Mouse (Mus musculus) hindbrain, embryonic 15.5 days (tissue): ENCODE measurements at regions not wholly inside any gene's neighbourhood (a gene's known extent, or its start where the extent isn't known, plus 50 kb on each side); places are given as distances from the start of the nearest gene placed in this dataset.

Source experiments
- ATAC-seq: fragments of 200-750 bp; cut with Nextera tagmentation; 2 replicates; pipeline ENCODE4 v1.8.0; 2017; ENCODE audit warnings: low read depth, moderate number of reproducible peaks, moderate TSS enrichment; ENCODE audit not compliant: low FRiP score
- H3K27ac ChIP-seq: fragments of 300-500 bp; sonication (generic); replicated peaks from 2 replicates; pipeline ENCODE4 v1.5.1; 2015; ENCODE audit warnings: mild to moderate bottlenecking, inconsistent platforms
- H3K27me3 ChIP-seq: fragments of 300-500 bp; sonication (generic); 2 replicates; pipeline ENCODE4 v1.6.1; 2015; ENCODE audit warnings: control low read depth, inconsistent platforms
- H3K36me3 ChIP-seq: fragments of 300-500 bp; sonication (generic); 2 replicates; pipeline ENCODE4 v1.6.1; 2015; ENCODE audit warnings: control low read depth, inconsistent platforms
- H3K4me1 ChIP-seq: fragments of 300-500 bp; sonication (generic); replicated peaks from 2 replicates; pipeline ENCODE4 v1.6.1; 2015; ENCODE audit warnings: control low read depth, inconsistent platforms
- H3K4me2 ChIP-seq: fragments of 300-500 bp; sonication (generic); 2 replicates; pipeline ENCODE4 v1.6.1; 2015; ENCODE audit warnings: moderate library complexity, mild to moderate bottlenecking, inconsistent platforms
- H3K4me3 ChIP-seq: fragments of 300-500 bp; sonication (generic); 2 replicates; pipeline ENCODE4 v1.5.1; 2015; ENCODE audit warnings: mild to moderate bottlenecking, inconsistent platforms
- H3K9ac ChIP-seq: fragments of 300-500 bp; sonication (generic); 2 replicates; pipeline ENCODE4 v1.6.1; 2015; ENCODE audit warnings: inconsistent platforms
- H3K9me3 ChIP-seq: fragments of 300-500 bp; sonication (generic); 2 replicates; pipeline ENCODE4 v1.6.1; 2016; ENCODE audit warnings: control low read depth, inconsistent platforms
- WGBS: fragments of 180-500 bp; shearing (Covaris S2); methylation state at CpG from one replicate; pipeline ENCODE4 v1.1.7; 2015; 5-methylcytosine and 5-hydroxymethylcytosine counted together

DNA sequence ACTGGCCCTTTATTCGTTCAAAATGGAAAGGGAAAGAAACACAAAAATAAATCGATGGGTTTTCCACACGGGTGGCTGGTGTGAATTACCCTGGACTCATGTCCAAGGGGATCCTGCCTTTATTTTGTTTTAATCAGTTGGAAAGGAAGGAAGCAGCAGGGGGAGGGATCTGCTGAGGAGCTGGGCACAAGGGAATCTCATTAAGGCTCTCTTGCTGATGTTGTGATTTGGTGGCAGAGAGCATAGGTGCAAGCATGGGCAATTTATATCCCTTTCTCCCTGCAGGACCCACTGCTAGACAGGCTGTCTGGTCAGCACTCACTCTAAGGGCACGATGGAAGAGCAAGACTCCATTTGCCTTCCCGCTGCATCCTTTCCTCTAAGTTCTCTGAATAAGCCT, 469.2 kb downstream of the Epha7 start:
- Histone ChIP-seq H3K27ac (0 out of 2 replicates have a peak overlapping the region, but pooled peaks have one; percentile 15), H3K27me3 (no peaks in the 10 kb centered on the region), H3K4me2 (no peak overlapping the region), H3K4me3 (no peak overlapping the region), H3K9me3 (no peaks in the 10 kb centered on the region), H3K36me3 (no peaks in the 10 kb centered on the region), H3K4me1 (no peaks in the 10 kb centered on the region), H3K9ac (no peak overlapping the region)
- WGBS, result 23% methylated on average over 5 of the region's 5 CpGs
- ATAC-seq, result no peak

DNA sequence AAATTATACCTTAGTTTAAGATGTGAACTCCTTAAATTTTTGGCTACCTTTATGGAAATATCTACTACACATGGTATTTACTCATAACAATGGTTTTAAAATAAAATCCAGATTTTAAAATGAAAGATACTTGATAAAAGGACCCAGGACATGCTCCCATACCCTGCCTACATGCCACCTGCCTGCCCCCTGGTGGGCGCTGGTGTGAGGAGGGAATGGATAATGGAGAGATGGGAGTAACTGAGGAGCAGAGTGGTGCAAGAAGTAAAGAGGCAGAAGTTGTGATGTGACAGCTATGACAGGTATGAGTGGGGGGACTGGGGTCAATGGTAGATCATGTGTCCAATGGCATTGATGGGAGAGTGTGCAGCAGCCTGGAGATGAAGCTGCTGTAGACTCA, 488.4 kb downstream of the Epha7 start:
- H3K36me3 ChIP-seq, result no peaks in the 10 kb centered on the region
- ATAC-seq, result no peak
- no peak overlapping the region for H3K4me2 ChIP-seq
- no peaks in the 10 kb centered on the region for H3K27me3 ChIP-seq
- H3K4me3 ChIP-seq, result no peak overlapping the region
- no peak overlapping the region for H3K9ac ChIP-seq
- no peak overlapping the region for H3K27ac ChIP-seq
- 58% methylated on average over 1 of the region's 1 CpGs for WGBS
- no peaks in the 10 kb centered on the region for H3K9me3 ChIP-seq
- no peaks in the 10 kb centered on the region for H3K4me1 ChIP-seq

DNA sequence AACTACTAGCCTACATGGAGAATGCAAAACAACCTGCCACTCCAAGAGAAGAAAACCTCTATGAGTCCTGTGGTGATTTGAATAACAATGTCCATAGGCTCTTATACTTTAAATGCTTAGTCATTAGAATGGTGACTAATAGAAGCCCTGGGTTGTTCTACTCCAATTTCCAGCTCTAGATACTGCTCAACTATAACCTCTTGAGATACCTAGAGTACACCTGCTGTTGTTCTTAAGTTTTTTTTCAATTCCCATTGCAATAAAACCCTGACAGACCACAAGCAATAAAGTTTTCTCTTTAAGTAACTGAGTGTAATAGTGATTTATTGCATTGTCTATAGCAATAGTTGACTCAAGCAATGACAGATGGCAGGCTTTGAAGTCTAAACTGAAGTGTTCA, 491.0 kb downstream of the Epha7 start:
- H3K27me3 ChIP-seq, result no peaks in the 10 kb centered on the region
- no peak overlapping the region for H3K4me2 ChIP-seq
- no peaks in the 10 kb centered on the region for H3K36me3 ChIP-seq
- H3K27ac ChIP-seq, result no peak overlapping the region
- H3K4me1 ChIP-seq, result no peaks in the 10 kb centered on the region
- H3K4me3 ChIP-seq, result no peak overlapping the region
- H3K9ac ChIP-seq, result no peak overlapping the region
- H3K9me3 ChIP-seq, result no peaks in the 10 kb centered on the region
- ATAC-seq, result no peak

DNA sequence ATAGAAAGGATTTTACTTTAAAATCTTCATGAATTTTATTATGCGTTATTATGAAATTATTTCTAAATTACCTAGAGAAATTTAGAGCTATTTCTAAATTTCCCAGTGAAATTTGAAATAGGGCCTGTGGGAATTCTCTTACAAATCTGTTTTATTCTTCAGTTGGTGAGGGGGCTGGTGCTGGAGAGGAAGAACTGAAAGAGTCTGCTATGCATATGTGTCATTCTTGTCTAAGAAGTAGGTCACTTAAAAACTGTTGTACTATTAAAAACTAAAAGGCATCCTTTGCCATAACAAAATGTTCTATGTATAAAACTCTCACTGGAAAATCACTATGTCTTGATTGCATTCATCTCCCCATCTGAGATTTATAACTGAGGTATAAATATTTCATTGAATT, 494.3 kb downstream of the Epha7 start:
- H3K27me3 ChIP-seq, result no peaks in the 10 kb centered on the region
- 93% methylated on average over 1 of the region's 1 CpGs for WGBS
- no peak overlapping the region for H3K27ac ChIP-seq
- H3K4me2 ChIP-seq, result no peak overlapping the region
- H3K4me1 ChIP-seq, result no peaks in the 10 kb centered on the region
- no peaks in the 10 kb centered on the region for H3K36me3 ChIP-seq
- no peak overlapping the region for H3K9ac ChIP-seq
- ATAC-seq, result no peak
- H3K4me3 ChIP-seq, result no peak overlapping the region
- H3K9me3 ChIP-seq, result no peaks in the 10 kb centered on the region

DNA sequence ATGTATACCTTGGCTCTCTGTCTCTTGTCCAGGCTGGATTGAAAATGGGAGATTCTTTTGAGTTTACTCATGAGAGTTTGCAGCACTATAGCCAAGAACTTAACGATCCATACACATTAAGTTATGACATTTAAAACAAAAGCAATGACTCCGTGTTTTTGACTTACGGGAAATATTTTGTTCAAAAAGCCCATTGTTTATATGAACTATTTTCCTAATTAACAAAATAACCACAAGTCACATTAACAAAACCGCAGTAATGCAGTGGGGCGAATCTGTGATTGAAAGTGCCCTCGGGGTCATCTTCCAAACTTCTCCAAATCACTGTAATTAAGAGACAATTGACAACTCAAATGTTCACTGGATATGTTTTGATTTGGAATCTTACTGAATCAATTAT, 511.0 kb downstream of the Epha7 start:
- H3K4me3 ChIP-seq, result no peak overlapping the region
- H3K4me2 ChIP-seq, result no peak overlapping the region
- H3K9me3 ChIP-seq, result no peaks in the 10 kb centered on the region
- no peaks in the 10 kb centered on the region for H3K36me3 ChIP-seq
- no peaks in the 10 kb centered on the region for H3K27me3 ChIP-seq
- no peak overlapping the region for H3K27ac ChIP-seq
- no peaks in the 10 kb centered on the region for H3K4me1 ChIP-seq
- 82% methylated on average over 6 of the region's 6 CpGs for WGBS
- ATAC-seq, result no peak
- no peak overlapping the region for H3K9ac ChIP-seq

DNA sequence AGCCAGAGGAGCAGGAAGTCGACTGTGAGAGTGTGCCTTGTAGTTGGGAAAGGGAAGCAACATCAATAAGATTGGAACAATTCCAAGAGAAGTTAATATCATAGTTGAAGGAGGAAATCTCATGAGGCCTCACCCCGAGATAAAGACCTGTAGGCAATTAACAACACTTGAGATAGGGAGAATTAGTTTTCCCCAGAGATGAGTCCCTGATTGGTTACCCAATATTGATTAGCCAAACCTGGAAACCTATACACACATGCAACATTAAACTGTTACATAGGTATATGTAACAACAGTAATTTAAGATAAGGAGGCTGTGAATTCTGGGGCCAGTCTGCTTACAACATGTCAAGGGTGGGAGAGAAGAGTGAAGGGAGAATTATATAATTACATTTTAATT, 516.2 kb downstream of the Epha7 start:
- no peak overlapping the region for H3K9ac ChIP-seq
- no peak overlapping the region for H3K4me2 ChIP-seq
- H3K36me3 ChIP-seq, result no peaks in the 10 kb centered on the region
- no peaks in the 10 kb centered on the region for H3K27me3 ChIP-seq
- H3K4me1 ChIP-seq, result no peaks in the 10 kb centered on the region
- 59% methylated on average over 2 of the region's 2 CpGs for WGBS
- no peak for ATAC-seq
- H3K9me3 ChIP-seq, result no peaks in the 10 kb centered on the region
- no peak overlapping the region for H3K4me3 ChIP-seq
- no peak overlapping the region for H3K27ac ChIP-seq

DNA sequence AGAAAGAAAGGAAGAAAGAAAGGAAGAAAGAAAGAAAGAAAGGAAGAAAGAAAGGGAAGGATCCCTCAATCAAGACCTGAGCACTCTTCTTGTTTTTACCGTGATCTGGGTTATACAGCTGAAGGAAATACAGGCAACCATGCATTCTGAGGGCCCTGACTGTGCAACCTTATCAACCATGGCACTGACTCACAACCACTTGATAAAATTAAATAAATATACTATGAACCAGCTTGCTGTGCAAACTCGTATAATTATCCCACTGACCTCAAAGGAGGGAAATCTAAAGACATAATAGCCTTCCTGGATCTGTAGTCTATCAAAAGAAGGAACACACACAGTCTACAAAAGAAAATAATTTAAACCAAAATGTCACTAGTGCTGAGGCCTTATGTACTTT, 518.8 kb downstream of the Epha7 start:
- Histone ChIP-seq H3K27me3 (no peaks in the 10 kb centered on the region), H3K9me3 (no peaks in the 10 kb centered on the region), H3K4me3 (no peak overlapping the region)

DNA sequence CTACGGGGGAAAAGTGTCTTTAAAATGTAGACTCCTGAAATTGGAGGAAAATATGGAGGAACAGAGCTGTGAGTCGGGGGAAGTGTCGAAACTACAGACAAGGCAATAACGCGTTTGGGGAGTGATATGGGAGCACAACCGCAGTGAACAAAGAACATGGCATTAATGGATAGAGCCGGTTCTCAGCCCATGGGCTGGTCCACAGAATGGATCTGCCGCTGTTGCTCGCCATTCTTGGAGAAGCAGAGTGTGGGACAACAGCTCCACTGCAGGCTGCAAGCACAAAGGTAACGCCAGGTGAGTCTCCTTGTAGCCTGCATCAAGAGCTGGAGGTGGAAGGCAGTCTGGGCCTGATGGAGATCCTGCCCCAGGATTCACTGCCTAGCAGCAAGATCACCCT, 524.3 kb downstream of the Epha7 start:
- H3K36me3 ChIP-seq, result no peaks in the 10 kb centered on the region
- H3K27ac ChIP-seq, result no peak overlapping the region
- no peaks in the 10 kb centered on the region for H3K9me3 ChIP-seq
- H3K4me3 ChIP-seq, result no peak overlapping the region
- 93% methylated on average over 10 of the region's 10 CpGs for WGBS
- ATAC-seq, result no peak
- H3K4me1 ChIP-seq, result no peaks in the 10 kb centered on the region
- H3K4me2 ChIP-seq, result no peak overlapping the region
- no peak overlapping the region for H3K9ac ChIP-seq
- H3K27me3 ChIP-seq, result no peaks in the 10 kb centered on the region

More for the DNA sequence above, 518.8 kb downstream of the Epha7 start:
- Histone ChIP-seq H3K27ac (no peak overlapping the region), H3K4me1 (no peaks in the 10 kb centered on the region), H3K9ac (no peak overlapping the region), H3K4me2 (no peak overlapping the region), H3K36me3 (no peaks in the 10 kb centered on the region)
- ATAC-seq, result no peak
- WGBS, result 75% methylated on average over 2 of the region's 2 CpGs

DNA sequence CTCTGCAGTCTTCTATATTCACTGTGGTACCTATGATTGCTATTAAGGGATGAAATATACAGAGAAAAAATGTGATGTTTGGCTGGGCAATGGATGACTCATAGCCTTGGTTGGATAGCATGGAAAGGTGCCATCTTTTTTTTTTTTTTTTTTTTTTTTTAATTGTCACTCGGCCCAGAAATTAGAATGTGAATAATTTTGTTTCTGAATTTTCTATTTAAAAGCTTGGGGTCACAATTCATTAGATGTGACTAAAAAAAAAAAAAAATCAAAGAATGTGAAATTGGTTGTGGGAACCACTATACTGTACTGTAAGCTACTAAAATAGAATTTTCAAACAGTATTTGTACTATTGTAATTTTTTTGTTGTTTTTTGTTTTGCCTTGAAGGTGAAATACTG, 549.3 kb downstream of the Epha7 start:
- no peak for ATAC-seq
- no peak overlapping the region for H3K4me2 ChIP-seq
- H3K27me3 ChIP-seq, result no peaks in the 10 kb centered on the region
- H3K36me3 ChIP-seq, result no peaks in the 10 kb centered on the region
- no peaks in the 10 kb centered on the region for H3K9me3 ChIP-seq
- no peaks in the 10 kb centered on the region for H3K4me1 ChIP-seq
- WGBS, result 76% methylated on average over 1 of the region's 1 CpGs
- H3K4me3 ChIP-seq, result no peak overlapping the region
- no peak overlapping the region for H3K27ac ChIP-seq
- no peak overlapping the region for H3K9ac ChIP-seq

DNA sequence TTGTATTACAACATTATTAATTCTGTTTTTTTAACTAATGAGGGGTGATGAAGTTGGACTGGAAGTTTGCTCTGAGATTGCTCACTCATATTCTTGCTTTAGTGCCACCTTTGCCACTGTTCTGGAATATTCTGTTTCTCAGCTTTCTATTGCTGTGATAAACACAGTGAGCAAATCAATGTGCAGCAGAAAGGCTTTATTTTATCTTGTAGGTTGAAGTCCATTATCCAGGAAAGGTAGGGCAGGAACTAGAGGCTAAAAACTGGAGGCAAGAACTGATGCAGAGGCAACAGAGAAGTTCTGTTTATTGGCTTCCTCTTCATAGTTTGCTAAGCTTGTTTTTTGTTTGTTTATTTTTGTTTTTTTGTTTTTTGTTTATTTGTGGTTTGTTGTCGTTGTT, 576.4 kb downstream of the Epha7 start:
- no peaks in the 10 kb centered on the region for H3K9me3 ChIP-seq
- no peak for ATAC-seq
- H3K4me3 ChIP-seq, result no peak overlapping the region
- WGBS, result 92% methylated on average over 1 of the region's 1 CpGs
- H3K4me1 ChIP-seq, result no peaks in the 10 kb centered on the region
- H3K9ac ChIP-seq, result no peak overlapping the region
- H3K27me3 ChIP-seq, result no peaks in the 10 kb centered on the region
- H3K4me2 ChIP-seq, result no peak overlapping the region
- H3K36me3 ChIP-seq, result no peaks in the 10 kb centered on the region
- no peak overlapping the region for H3K27ac ChIP-seq

DNA sequence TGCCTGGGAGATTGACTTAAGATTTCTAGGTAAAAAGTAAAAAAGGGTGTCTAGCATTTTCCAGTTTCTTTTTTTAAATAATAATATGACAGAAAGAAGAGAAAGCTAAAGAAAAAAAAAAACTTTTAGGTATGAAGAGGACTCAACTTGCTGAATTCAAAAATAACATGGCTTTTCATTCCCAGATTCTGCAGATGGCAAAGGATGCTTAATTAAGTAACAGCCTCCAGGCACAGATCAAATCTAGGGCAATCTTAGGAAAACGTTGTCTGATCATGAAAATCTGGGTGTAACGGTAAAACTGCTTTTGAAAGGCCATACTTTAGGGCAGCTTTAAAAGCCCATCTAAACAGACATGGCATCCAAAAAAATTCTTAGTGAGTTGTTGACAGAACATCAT, 577.4 kb downstream of the Epha7 start:
- WGBS, result 71% methylated on average over 2 of the region's 2 CpGs
- Histone ChIP-seq H3K4me2 (no peak overlapping the region), H3K27ac (no peak overlapping the region), H3K4me1 (no peaks in the 10 kb centered on the region), H3K4me3 (no peak overlapping the region), H3K27me3 (no peaks in the 10 kb centered on the region), H3K36me3 (no peaks in the 10 kb centered on the region), H3K9me3 (no peaks in the 10 kb centered on the region), H3K9ac (no peak overlapping the region)
- ATAC-seq, result no peak

DNA sequence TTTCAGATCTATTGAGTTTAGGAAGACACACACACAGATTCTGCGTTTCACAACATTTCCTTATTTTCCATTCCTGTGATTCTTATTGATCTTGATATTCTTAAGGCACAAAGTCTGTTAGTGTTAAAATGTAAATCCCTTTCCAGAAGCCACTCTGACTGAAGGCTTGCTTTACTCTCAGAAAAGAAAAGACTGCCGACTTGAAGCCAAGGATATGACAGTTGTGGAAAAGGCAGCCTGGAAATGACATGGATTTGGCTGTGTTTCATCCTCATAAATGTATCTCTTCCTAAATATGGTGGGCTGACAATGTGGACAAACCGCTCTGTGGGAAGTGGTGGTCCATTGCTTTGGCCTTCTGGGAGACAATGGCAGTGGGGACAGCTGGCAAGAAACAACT, 589.2 kb downstream of the Epha7 start:
- Histone ChIP-seq H3K4me3 (no peak overlapping the region), H3K9me3 (no peaks in the 10 kb centered on the region), H3K9ac (no peak overlapping the region), H3K4me2 (no peak overlapping the region), H3K27ac (no peak overlapping the region), H3K36me3 (no peaks in the 10 kb centered on the region), H3K27me3 (no peaks in the 10 kb centered on the region), H3K4me1 (no peaks in the 10 kb centered on the region)
- WGBS, result 76% methylated on average over 3 of the region's 3 CpGs
- no peak for ATAC-seq

DNA sequence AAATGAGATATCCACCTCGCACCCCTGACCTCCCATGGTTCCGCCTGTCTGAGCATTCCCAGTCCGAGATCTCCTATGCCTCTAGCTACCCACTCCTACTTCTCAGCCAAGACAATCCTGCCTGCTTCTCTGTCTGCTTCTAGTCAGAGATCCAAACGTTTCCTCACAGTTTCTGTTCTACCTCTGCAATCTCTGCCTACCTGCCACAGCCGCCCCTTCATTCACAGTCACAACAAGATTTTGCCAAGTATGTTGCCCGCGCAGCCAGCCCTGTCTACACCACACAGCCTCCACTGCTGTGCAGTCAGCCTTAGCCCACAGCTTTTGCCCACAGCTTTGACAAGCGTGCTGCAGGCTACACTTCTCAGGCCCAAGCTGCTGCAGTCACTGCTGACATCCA, 601.7 kb downstream of the Epha7 start:
- Histone ChIP-seq H3K27ac (no peak overlapping the region), H3K4me2 (no peak overlapping the region)
- no peak for ATAC-seq

More for the DNA sequence above, 601.7 kb downstream of the Epha7 start:
- 92% methylated on average over 8 of the region's 8 CpGs for WGBS
- no peaks in the 10 kb centered on the region for H3K4me1 ChIP-seq
- H3K4me3 ChIP-seq, result no peak overlapping the region
- H3K36me3 ChIP-seq, result no peaks in the 10 kb centered on the region
- H3K27me3 ChIP-seq, result no peaks in the 10 kb centered on the region
- H3K9ac ChIP-seq, result no peak overlapping the region
- no peaks in the 10 kb centered on the region for H3K9me3 ChIP-seq
